Comparison of ENCODE assay signal across 24 mouse cellular contexts in genomic region chrX:71296005-71296404, GRCm38 (mm10).
DNase-seq lines count a peak whose midpoint lies in the region; ATAC-seq lines count a peak whose summit lies in the region.
"Had no signal": no experiment of that assay in that cellular context is flagged by ENCODE, and none has a peak within 500 bp of the region (broad histone marks: within the 10 kb centered on the region; RNA-seq: fewer than 3 reads in every experiment).

No protein-coding gene starts in this region.

- H3K36me3 ChIP-seq in splenic B cell, adult 2 months (ENCODE audit: control insufficient read depth, insufficient read depth, low read length, poor library complexity, severe bottlenecking) = no peaks in the 10 kb centered on the region
- H3K36me3 ChIP-seq: embryonic facial prominence, embryonic 12.5 days; embryonic facial prominence, embryonic 15.5 days; heart, embryonic 10.5 days; heart, embryonic 13.5 days had no signal

- H3K27me3 ChIP-seq in splenic B cell, adult 2 months (ENCODE audit: control insufficient read depth, insufficient read depth, low read length, poor library complexity, severe bottlenecking) = no peaks in the 10 kb centered on the region
- H3K27me3 ChIP-seq: embryonic facial prominence, embryonic 12.5 days; embryonic facial prominence, embryonic 15.5 days; heart, embryonic 13.5 days had no signal

- peak; percentile 13 for DNase-seq in CD4-positive, CD25-positive, alpha-beta regulatory T cell, adult 2 months (ENCODE audit: low read depth, low spot score)
- DNase-seq in splenic B cell, adult 2 months (ENCODE audit: low read depth, low spot score) = peak; percentile 4
- no peak for DNase-seq in thymus, adult 18-20 months
- DNase-seq in frontal cortex, postnatal 10 days (ENCODE audit: low spot score in 2 of 2) = no peak
- DNase-seq: adrenal gland, adult 2 months; adrenal gland, postnatal 14 days; cerebellum, adult 11 months; cerebellum, adult 2 months; cerebellum, adult 9-11 months; cerebellum, postnatal 25 days; forebrain, postnatal 0 days; gastrocnemius, postnatal 25 days; heart, adult 2 months; heart, postnatal 14 days; heart, postnatal 4 days had no signal

- ATAC-seq in activated CD4-positive, CD25-positive, alpha-beta regulatory T cell, adult 4 months = peak; percentile 57
- ATAC-seq in megakaryocyte-erythroid progenitor cell, adult 5-6 weeks (replicated peaks; ENCODE audit: low FRiP score, low TSS enrichment, poor library complexity, severe bottlenecking) = no peak
- ATAC-seq: forebrain, embryonic 14.5 days; forebrain, postnatal 0 days; hindbrain, postnatal 0 days; Patski had no signal

Comparison
In these comparisons a context has a peak if more than half of its experiments do, and no peak if none do; other contexts are left out.
1. DNase-seq: peak in CD4-positive, CD25-positive, alpha-beta regulatory T cell, adult 2 months (single experiment) and splenic B cell, adult 2 months (single experiment); none in thymus, adult 18-20 months (0 of 2) and frontal cortex, postnatal 10 days (0 of 2).